Mouse (Mus musculus) layer of hippocampus, adult 18-20 months (tissue): ENCODE measurements around the gene Jak1. TPM values are rescaled to one million over a fixed set of nuclear protein-coding genes. Genes with fewer than 3 reads are reported as not detected.

ENCODE experiments used
- DNase-seq, 2 experiments: peaks; one replicate each; pipeline ENCODE4 v3.0.0; 2022; ENCODE audit warnings: low spot score in 2 of 2
- long read RNA-seq: library from polyadenylated mRNA; stranded (forward); transcript quantifications from one replicate; pipeline ENCODE4 v2.0.0, GENCODE M21; 2021
- total RNA-seq, 2 experiments: library from RNA; stranded (reverse); gene quantifications; 2 replicates each; pipeline ENCODE4 v1.2.3; 2021

Jak1 gene
- total RNA-seq: 100 to 1,000 TPM; 126 to 137 TPM
- long read RNA-seq, full-length matches to known transcripts: 97 of 137 reads
- long read RNA-seq, partial matches to known transcripts: 20 of 137 reads
- long read RNA-seq, other reads (novel, unspliced or antisense): 20 of 137 reads

DNA sequence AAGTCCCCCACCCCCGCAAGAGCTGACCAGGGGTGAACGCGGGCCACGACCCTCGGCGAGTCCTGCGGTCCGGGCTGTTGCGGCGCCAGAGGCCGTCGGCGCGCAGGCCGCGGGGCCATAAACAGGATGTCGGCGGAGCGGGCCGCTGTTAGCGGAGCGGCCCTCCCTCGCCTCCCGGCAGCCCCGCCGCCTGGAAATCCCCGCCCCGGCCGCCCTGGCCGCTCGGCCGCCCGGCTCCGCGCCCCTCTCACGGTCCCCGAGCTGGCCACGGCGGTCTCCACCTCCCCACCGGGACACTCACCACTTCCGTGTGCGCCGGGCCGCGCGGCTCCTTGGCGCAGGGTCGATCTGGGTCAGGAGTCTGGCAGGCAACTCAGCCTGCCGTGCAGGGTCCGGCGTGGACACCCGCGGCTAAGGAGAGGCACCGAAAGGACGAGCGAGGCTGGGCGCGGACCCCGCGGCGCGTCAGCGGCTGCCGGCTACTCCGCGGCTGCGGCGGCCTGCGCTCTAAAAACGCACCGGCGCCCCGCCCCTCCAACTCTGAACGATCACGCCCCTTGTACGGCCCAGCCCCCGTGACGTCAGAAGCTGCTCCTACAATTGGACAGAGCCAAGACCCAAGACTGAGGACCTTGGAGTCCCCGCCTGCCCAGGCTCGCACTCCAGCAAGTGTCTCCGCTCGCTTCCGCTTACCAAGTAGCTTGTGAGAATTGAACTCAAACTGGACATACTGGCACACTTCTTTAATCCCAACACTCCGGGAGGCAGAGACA lies at the start of gene Jak1:
TSS of gene Jak1 (minus strand) at position 542 of the 773 bp plus-strand sequence.
- DNase-seq: peak; percentile 95 to 98

- DNase-seq: no peak
Measured at GRCm38 (mm10) chr4:101312055-101312454, 47.0 kb upstream of the Jak1 start.

GRCm38 (mm10) chr4:101308166-101308565 lies 43.1 kb upstream of the Jak1 start:
- no peak for DNase-seq

GRCm38 (mm10) chr4:101307286-101307685 lies 42.2 kb upstream of the Jak1 start:
- no peak for DNase-seq

- peak in 1 of 2 experiments; percentile 57 for DNase-seq
Measured at GRCm38 (mm10) chr4:101306132-101306915, 41.2 kb upstream of the Jak1 start.

GRCm38 (mm10) chr4:101305126-101305525 lies 40.0 kb upstream of the Jak1 start:
- peak in 1 of 2 experiments; percentile 34 for DNase-seq

- DNase-seq: no peak
Measured at GRCm38 (mm10) chr4:101304114-101304513, 39.0 kb upstream of the Jak1 start.

DNA sequence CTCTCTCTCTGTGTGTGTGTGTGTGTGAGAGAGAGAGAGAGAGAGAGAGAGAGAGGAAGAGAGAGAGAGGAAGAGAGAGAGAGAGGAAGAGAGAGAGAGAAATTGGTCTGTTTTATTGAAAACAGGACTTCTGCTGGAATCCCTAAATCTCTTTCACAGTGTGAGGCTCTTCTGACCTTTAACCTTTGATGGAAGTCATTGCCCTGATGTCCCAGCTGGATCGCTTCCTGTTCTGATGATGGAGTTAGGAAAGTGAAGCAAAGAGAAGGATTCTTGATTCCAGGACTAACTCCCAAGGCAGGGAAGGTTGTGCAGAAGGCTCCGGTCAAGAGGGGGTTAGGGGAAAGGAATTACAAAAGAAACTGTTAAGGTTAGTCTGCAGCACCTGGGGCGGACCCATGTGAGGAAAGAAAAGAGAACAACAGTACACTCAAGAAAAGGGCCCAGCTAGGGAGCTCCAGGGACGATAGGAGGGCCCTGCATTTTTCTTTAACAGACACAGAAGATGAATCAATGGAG lies 35.4 kb upstream of the Jak1 start:
- DNase-seq: no peak

DNA sequence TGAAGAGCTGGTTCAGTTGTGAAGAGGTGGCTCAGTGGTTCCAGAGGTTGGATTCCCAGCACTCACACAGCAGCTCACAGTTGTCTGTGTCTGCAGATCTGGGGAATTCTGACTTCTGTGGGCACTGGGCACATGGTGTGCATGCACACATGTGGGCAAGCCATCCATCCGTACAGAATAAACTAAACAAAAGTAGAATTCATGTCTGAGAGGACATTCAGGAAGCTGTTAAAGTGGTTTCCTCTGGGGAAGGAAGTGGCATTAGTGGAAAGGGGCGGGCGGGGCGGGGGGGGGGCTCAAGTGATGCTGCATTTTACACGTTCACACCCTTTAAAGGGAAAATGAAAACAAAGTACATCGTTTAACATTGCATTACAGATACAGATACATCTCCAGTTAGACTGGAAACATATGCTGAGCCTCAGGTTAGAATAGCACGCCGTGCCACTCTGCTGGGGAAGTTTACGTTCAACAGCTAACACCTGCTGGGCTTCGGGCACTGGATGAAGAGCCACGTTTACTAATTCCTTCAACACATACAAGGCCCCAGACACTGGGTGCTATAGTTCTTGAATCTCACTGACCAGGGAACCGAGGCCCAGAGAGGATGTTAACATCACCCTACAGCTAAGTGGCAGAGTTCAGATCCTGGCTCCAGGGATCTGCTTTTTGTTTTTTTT lies 33.4 kb upstream of the Jak1 start:
- no peak for DNase-seq

- no peak for DNase-seq
Measured at GRCm38 (mm10) chr4:101296836-101297235, 31.8 kb upstream of the Jak1 start.

DNA sequence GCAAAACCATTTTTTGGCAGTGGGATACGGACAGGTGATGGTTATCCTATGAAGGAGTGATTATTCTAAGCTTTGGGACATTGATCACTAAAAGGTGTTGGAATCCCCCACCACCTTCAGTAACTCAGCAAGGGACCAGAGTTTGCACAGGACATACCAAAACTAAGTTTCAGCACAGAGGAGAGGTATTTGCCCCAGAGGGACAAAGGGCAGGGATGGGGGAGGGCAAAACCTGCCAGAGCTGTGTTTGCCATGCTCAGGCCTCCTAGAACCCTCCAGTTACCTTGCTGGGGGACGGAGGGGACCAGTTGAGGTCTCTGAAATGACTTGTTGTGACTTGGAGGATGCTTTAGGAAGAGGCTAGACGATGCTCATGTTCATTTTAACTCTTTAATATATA lies 30.7 kb upstream of the Jak1 start:
- DNase-seq: no peak

GRCm38 (mm10) chr4:101293661-101294060 lies 28.6 kb upstream of the Jak1 start:
- peak in 1 of 2 experiments; percentile 17 for DNase-seq

DNA sequence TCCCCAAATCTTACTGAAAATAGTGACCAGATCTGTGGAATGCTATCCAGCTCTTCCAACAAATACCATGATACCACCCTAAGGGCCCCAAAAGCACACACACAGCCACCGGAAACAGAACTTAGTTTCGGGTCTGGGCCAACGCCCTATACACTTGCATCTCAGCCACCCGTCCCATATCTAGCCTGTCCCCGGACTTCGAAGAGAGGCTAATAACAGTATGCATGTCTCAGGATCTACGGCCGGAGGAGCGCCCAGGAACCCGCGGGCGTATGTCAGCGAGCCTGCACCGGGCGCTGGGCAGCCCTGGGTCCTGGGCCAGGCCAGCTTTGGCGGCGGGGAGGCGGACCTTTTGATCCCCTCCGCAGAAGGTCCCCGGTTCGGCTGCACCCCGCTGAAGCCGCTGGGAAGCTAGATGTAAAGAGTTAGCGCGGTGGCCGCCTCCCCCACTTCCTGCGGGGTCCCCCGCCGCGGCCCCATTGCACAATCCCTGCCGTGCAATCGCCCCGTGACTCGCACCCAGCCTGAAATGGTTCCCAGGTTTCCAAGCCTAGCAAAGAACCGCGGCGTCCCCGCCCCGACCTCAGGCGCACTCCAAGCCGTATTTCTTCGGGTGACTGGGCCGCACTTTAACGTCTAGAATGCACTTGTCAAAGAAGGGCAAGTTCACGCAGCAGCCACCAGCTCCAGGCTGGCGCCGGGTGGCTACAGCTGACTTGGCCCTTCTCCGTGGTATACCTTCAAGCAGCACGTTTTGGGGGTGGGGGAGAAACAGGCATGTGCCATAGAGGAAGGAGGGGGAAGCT lies 27.9 kb upstream of the Jak1 start:
- DNase-seq: peak in 1 of 2 experiments; percentile 18

GRCm38 (mm10) chr4:101292028-101292735 lies 27.1 kb upstream of the Jak1 start:
- DNase-seq: peak; percentile 63 to 82

GRCm38 (mm10) chr4:101288292-101288691 lies 23.2 kb upstream of the Jak1 start:
- DNase-seq: no peak

DNA sequence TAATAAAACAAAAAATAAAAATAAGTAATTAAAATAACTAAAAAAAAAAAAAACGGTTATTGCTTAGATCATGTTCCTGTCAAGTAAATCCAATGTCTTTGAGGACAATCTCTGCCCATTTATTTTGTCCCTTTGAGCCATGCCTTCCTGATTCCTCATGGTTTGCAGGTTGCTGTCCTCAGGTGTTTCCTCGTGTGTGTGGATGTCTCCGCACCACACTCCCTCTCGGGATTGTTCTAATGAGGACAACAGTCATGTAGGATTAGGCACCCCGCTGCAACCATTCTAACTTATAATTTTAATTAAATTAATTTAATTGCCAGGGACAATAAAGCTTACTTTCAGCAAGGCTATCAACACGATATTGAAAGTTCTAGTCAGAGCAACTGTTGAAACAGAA lies 21.5 kb upstream of the Jak1 start:
- DNase-seq: no peak

DNA sequence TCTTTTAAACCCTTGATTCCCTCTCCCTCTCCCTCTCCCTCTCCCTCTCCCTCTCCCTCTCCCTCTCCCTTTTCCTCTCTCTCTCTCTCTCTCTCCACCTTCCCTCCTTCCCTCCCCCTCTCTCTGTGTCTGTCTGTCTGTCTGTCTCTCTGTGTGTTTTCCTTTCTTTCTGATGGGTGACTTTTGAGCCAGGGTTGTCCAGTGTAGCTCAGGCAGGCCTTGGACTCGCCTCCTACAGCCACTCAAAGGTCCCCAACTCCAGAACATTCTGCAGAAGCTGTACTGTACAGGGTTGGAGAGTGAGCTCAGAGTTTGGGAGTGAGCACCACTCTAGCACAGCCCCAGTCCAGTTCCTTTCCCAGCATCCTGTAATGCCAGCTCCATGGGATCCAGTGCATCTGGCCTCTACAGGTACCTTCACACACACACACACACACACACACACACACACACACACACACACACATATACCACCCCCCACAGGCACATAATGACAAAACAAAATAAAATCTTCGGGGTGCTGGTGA lies 20.9 kb upstream of the Jak1 start:
- DNase-seq: no peak

GRCm38 (mm10) chr4:101283938-101284337 lies 18.9 kb upstream of the Jak1 start:
- DNase-seq: no peak

GRCm38 (mm10) chr4:101282237-101282636 lies 17.2 kb upstream of the Jak1 start:
- DNase-seq: no peak

- DNase-seq: no peak
Measured at GRCm38 (mm10) chr4:101280119-101280518, 15.0 kb upstream of the Jak1 start.
